Mouse (Mus musculus) embryonic fibroblast, embryonic 13.5 days (primary cell): ENCODE data around the gene Dpp6. TPM values are rescaled to one million over a fixed set of nuclear protein-coding genes. Genes with fewer than 3 reads are reported as not detected.

ENCODE experiments used
- H3K27ac ChIP-seq: 2 replicates; pipeline ENCODE4 v1.5.1; 2012; ENCODE audit warnings: low read length, control low read depth, inconsistent platforms; ENCODE audit not compliant: insufficient read depth
- H3K4me1 ChIP-seq: 2 replicates; pipeline ENCODE4 v1.6.1; 2011; ENCODE audit warnings: low read length; ENCODE audit not compliant: control insufficient read depth, insufficient read depth
- H3K4me3 ChIP-seq: 2 replicates; pipeline ENCODE4 v1.5.1; 2011; ENCODE audit warnings: mild to moderate bottlenecking, control low read depth, low read length; ENCODE audit not compliant: insufficient read depth
- CTCF ChIP-seq: IDR thresholded peaks from 2 replicates; pipeline ENCODE4 v1.5.1; 2011; ENCODE audit warnings: mild to moderate bottlenecking, control low read depth, low read length, moderate library complexity, borderline replicate concordance; ENCODE audit not compliant: insufficient read depth
- POLR2A ChIP-seq: IDR thresholded peaks from 2 replicates; pipeline ENCODE4 v1.6.1; 2011; ENCODE audit warnings: low read depth, mild to moderate bottlenecking, control low read depth, low read length, moderate library complexity
- polyA plus RNA-seq: library from polyadenylated mRNA; stranded (reverse); fragments of >200 nt; gene quantifications from 2 replicates; pipeline ENCODE4 v1.2.4, GENCODE M21; 2011; ENCODE audit warnings: low read depth; ENCODE audit not compliant: missing spikeins, insufficient read length

The Dpp6 gene
- polyA plus RNA-seq, 1 experiment = 0.14 TPM

- TF ChIP-seq POLR2A = no peak
- TF ChIP-seq CTCF = no peak
- no peak overlapping the region for H3K4me3 ChIP-seq
- no peaks in the 10 kb centered on the region for H3K4me1 ChIP-seq
- no peak overlapping the region for H3K27ac ChIP-seq
Observed at GRCm38 (mm10) chr5:27526906-27527305, 709.9 kb downstream of the Dpp6 start.

GRCm38 (mm10) chr5:27544816-27545270 is 727.8 kb downstream of the Dpp6 start:
- no peaks in the 10 kb centered on the region for H3K4me1 ChIP-seq
- no peak overlapping the region for H3K27ac ChIP-seq
- TF ChIP-seq CTCF = no peak
- no peak overlapping the region for H3K4me3 ChIP-seq

- H3K4me3 ChIP-seq = no peak overlapping the region
- no peak for TF ChIP-seq POLR2A
- TF ChIP-seq CTCF = no peak
Observed at GRCm38 (mm10) chr5:27549291-27549690, 732.3 kb downstream of the Dpp6 start.

GRCm38 (mm10) chr5:27565700-27566099 is 748.7 kb downstream of the Dpp6 start:
- Histone ChIP-seq H3K4me1 (no peaks in the 10 kb centered on the region), H3K27ac (no peak overlapping the region), H3K4me3 (no peak overlapping the region)
- TF ChIP-seq POLR2A (no peak), CTCF (no peak)

More at GRCm38 (mm10) chr5:27549291-27549690, 732.3 kb downstream of the Dpp6 start:
- Histone ChIP-seq H3K27ac (no peak overlapping the region), H3K4me1 (no peaks in the 10 kb centered on the region)

- no peak overlapping the region for H3K4me3 ChIP-seq
- no peaks in the 10 kb centered on the region; the same call in 1 of the 2 replicates for H3K4me1 ChIP-seq
- no peak for TF ChIP-seq CTCF
- H3K27ac ChIP-seq = no peak overlapping the region
Observed at GRCm38 (mm10) chr5:27587970-27588758, 771.2 kb downstream of the Dpp6 start.

GRCm38 (mm10) chr5:27604132-27604531 is 787.1 kb downstream of the Dpp6 start:
- TF ChIP-seq CTCF = no peak
- no peak for TF ChIP-seq POLR2A
- H3K4me3 ChIP-seq = no peak overlapping the region
- no peak overlapping the region for H3K27ac ChIP-seq
- H3K4me1 ChIP-seq = no peaks in the 10 kb centered on the region

GRCm38 (mm10) chr5:27615769-27616168 is 798.8 kb downstream of the Dpp6 start:
- TF ChIP-seq POLR2A (no peak), CTCF (no peak)
- Histone ChIP-seq H3K4me3 (no peak overlapping the region), H3K27ac (no peak overlapping the region), H3K4me1 (no peaks in the 10 kb centered on the region)

GRCm38 (mm10) chr5:27621811-27622210 is 804.8 kb downstream of the Dpp6 start:
- Histone ChIP-seq H3K4me1 (no peaks in the 10 kb centered on the region), H3K4me3 (no peak overlapping the region), H3K27ac (no peak overlapping the region)
- TF ChIP-seq POLR2A (no peak), CTCF (no peak)

GRCm38 (mm10) chr5:27623876-27624275 is 806.9 kb downstream of the Dpp6 start:
- Histone ChIP-seq H3K4me3 (no peak overlapping the region), H3K27ac (no peak overlapping the region), H3K4me1 (no peaks in the 10 kb centered on the region)
- TF ChIP-seq CTCF (no peak), POLR2A (no peak)

- H3K4me1 ChIP-seq = no peaks in the 10 kb centered on the region
- no peak overlapping the region for H3K4me3 ChIP-seq
- TF ChIP-seq CTCF (no peak), POLR2A (no peak)
- H3K27ac ChIP-seq = no peak overlapping the region
Observed at GRCm38 (mm10) chr5:27632151-27632550, 815.1 kb downstream of the Dpp6 start.

GRCm38 (mm10) chr5:27635941-27636340 is 818.9 kb downstream of the Dpp6 start:
- TF ChIP-seq CTCF (no peak), POLR2A (no peak)
- Histone ChIP-seq H3K27ac (no peak overlapping the region), H3K4me3 (no peak overlapping the region), H3K4me1 (no peaks in the 10 kb centered on the region)
